Mouse (Mus musculus): ENCODE data around the gene Bcap29.
"Not testable (repeated sequence)": the region's sequence is repeated elsewhere in the genome, so short reads cannot be mapped to it uniquely, and the experiment has no call there.

The Bcap29 gene

GRCm38 (mm10) chr12:31634343-31635239, at the start of gene Bcap29:
Bcap29 (minus strand) TSS chr12:31634658.
- DNase-seq = peak; percentile 87 to 90

- DNase-seq = no peak
These were observed 32.7 kb upstream of the Bcap29 start for GRCm38 (mm10) chr12:31667187-31667586.

- no peak for DNase-seq
These were observed 31.5 kb upstream of the Bcap29 start for GRCm38 (mm10) chr12:31665999-31666398.

GRCm38 (mm10) chr12:31656841-31657240, 22.4 kb upstream of the Bcap29 start:
- no peak for DNase-seq

DNA sequence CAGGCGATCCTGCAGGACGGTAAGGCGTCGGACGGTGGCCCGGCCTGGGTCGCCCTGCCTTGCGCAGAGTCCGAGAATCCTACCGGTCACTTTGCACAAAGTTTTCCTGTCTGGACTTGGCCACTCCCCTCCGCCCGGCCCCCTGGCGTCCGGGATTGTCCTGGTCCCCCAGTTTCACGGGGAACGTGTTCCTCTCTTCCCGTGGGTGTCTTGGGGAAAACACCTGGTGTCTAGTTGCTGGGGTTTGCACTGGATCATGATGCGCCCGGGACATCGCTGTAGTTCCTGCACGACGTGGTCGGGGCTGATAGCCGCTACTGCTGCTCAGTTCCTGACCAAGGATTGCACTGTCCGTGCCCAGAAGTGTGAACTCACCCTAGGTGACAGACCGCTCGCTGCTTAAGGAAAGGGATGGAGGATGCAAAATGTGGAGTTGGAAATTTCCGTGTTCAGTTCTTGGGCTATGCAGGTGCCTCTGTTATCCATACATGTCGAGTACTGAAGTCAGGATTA, 20.6 kb upstream of the Bcap29 start:
- DNase-seq = no peak

GRCm38 (mm10) chr12:31654197-31654964, 19.9 kb upstream of the Bcap29 start, which contains the start of the genes Dus4l and Cog5:
Dus4l (minus strand) TSS chr12:31654826.
Cog5 (plus strand) TSS chr12:31654869.
- DNase-seq = peak; percentile 95 to 98

DNA sequence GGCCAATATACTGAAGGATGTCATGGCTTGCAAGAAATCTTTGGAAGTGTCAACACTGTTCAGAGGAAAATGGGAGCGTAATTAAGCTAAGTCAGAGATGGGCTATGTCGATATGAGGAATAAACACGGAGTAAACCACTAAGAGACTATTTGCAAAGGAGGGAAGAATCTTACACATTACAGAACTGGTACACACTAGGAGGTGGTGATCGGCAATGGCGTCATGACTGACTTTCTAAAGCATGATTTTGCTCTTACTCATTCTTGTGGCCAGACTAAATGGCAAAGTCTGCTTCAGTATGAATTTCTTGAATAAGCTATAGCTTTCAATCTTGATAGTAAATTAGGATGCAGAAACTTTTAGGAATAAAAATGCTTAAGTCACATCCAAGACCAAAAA, 19.2 kb upstream of the Bcap29 start:
- DNase-seq = no peak

- DNase-seq = no peak
These were observed 766 bp upstream of the Bcap29 start for GRCm38 (mm10) chr12:31635240-31635607.

DNA sequence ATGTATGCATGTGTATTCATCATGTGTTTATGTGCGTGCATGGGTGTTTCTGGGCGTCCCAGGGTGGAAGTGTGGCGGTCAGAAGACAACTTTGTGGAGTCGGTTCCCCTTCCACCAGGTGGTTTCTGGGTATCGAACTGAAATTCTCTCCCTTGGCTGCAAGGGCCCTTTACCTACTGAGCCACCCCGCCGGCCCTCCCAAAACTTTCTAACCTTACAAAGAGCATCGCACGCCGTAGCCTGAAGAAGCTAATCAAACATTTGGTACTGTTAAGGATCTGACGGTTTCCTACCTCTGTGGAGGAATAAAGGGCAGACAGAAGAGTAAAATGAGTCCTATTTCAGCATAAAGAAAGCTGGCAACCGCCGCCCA, 502 bp downstream of the Bcap29 start:
- DNase-seq = peak in 1 of 2 experiments; percentile 37

DNA sequence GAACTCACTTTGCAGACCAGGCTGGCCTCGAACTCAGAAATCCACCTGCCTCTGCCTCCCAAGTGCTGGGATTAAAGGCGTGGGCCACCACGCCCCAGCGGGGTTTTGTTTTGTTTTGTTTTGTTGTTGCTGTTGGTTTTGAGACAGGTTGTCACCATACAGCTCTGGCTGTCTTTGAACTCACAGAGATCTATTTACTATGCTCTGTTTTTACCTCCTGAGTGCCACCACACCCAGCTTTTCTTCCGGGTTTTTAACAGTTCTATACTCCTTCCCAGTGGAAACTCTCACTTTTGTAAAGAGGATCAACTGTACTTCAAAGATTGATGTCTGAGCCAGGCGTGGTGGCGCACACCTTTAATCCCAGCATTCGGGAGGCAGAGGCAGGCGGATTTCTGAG, 6.1 kb downstream of the Bcap29 start:
- not testable (repeated sequence) for DNase-seq

DNA sequence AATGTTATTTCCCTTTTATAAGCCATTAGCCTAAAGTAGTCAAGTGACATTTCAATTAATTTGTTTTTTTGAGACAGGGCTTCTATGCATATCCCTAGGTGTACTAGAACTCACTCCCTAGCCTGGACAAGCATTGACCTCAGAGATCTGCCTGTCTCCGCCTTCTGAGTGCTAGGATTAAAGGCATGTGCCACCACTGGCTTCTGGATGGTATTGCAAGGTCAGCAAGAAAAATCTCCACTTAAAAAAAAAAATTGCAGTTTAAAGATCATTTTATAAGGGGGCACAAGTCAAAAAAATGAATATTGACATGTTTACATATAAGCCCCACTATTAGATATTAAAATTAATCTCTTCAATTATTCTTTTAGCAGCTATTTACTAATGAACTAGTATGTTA, 9.4 kb downstream of the Bcap29 start:
- no peak for DNase-seq

GRCm38 (mm10) chr12:31620106-31620505, 14.4 kb downstream of the Bcap29 start:
- DNase-seq = no peak

GRCm38 (mm10) chr12:31613353-31613752, 21.1 kb downstream of the Bcap29 start:
- DNase-seq = peak in 1 of 2 experiments; percentile 22

DNA sequence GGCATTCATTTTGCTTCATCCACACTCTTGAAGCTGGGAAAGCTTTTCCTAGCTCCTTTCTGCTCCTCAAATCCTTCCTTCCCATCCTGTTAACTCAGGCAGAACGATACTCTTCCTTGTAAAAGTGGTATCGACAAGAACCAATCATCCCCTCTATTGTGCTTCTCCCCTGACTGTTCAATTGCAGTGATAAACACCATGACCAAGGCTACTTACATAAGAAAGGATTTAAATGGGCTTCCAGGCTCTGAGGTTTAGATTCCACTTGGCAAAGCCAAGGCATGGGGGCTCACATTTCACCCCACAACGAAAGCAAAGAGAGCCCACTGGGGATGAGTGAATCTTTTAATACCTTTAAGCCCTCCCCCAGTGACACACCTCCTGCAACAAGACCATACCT, 26.3 kb downstream of the Bcap29 start:
- DNase-seq = no peak

DNA sequence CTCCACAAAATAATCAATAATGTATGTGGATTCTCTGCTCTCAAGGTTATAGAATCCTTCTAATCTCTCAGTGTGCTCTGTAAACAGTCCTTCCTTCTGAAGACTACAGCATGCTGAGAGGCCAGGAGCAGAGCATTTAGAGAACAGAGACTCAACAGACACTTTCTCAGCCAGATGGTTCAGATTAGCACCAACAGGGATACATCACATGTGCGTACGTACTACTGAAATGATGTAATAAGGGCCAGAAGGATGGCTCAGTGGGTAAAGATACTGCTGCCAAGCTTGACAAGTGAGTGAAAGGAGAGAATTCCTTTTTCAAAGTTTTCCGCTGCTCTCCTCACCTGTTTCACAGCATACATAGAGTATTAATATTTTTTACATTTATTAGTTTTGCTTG, 29.6 kb downstream of the Bcap29 start:
- DNase-seq = no peak

DNA sequence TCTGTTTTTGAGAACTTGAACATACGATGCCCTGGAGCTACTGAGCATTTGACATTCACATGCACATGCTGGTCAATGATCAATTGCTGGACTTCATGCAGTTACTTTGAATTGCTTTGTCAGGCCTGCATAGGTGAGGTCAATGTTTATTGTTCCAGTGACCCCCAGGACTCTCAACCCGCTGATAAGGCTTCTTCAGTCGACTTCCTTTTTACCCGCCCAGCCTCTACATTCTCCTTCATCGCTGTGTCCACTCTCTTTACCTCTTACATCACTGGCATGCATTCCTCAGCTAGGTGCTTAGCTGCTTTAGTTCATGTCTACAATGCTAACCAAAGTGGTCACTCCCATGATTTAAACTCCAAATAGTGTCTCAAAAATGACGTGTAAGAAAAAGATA, 30.9 kb downstream of the Bcap29 start:
- peak in 1 of 2 experiments; percentile 6 for DNase-seq

DNA sequence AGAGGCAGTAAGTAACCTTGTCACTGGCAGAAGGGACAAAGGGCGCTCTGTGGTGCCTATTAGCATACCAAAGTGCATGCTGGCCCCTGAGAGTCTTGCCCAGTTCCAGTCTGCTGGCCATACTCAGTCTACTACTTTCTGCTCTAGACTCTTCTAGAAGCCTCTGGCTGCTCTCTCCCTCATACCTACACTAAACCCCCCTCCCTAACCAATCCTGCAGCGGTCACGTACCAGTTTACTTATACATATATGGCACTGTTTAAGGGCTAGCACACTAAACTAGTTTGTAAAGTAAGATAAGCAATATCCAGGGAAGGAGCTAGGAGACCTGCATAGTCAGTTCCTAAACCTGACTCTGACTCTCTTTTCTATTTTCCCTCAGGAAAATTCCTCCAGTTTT, 40.2 kb downstream of the Bcap29 start:
- DNase-seq = no peak

GRCm38 (mm10) chr12:31592011-31592410, 42.4 kb downstream of the Bcap29 start:
- peak; percentile 20 to 65 for DNase-seq

DNA sequence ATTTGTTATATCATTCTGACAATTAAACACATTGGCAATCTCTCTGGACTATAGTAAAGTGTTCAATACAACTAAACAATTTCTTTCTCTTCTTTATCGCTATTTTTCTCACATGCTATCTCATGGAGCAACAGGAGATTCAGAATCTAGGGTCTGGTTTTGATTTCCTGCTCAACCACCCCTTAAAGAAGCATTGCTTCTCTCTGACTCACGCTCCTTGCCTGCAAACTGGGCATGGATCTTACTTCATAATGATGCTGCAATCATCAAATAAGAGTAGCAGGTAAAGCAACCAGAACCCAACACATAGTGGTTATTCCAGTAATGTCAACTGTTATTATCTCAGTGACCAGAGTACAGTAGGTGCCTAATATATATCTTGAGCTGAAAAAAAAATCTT, 50.7 kb downstream of the Bcap29 start:
- no peak for DNase-seq

- no peak for DNase-seq
These were observed 52.4 kb downstream of the Bcap29 start for GRCm38 (mm10) chr12:31582081-31582480.

- DNase-seq = no peak
These were observed 53.1 kb downstream of the Bcap29 start for GRCm38 (mm10) chr12:31581319-31581810.

DNA sequence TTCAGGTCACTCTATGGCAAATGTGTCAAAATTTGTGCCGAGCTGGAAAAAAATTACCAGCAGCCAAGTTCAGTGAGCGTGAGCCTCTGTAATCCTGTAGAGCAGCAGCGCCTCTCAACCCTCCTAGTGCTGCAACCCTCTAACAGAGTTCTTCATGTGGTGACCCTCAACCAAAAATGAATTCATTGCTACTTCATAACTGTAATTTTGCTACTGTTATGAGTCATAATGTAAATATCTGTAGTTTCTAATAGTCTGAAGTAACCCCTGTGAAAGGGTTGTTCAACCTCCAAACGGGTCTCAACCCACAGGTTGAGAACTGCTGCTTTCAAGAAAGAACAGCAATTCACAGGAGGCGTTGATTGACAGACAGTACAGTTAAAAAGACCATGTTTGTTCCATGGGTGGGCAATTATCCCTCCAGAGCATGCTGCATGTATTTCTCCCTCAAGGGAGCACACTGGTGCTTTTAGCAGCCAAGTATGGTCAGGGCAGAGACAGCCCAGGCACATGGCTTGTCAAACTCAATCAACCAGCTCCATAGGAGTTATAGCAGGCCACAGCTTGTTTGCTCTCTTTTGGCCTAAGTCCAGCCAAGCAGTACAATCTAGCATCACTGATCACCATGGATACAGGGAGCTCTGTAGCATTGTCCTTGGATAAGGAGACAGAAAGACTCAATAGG, 53.7 kb downstream of the Bcap29 start:
- DNase-seq = no peak
